Mouse (Mus musculus) mouse trophoblast stem cell (cell line): ENCODE measurements at regions not wholly inside any gene's neighbourhood (a gene's known extent, or its start where the extent isn't known, plus 50 kb on each side); places are given as distances from the start of the nearest gene placed in this dataset.

ENCODE experiments used
- in situ Hi-C, 2 experiments: fragments of 300-500 bp; cut with MseI, MboI; formaldehyde crosslinking; loops; 2 replicates in 1 of 2; 3 replicates in 1 of 2; pipeline ENCODE4 v1.15.1; 2025

DNA sequence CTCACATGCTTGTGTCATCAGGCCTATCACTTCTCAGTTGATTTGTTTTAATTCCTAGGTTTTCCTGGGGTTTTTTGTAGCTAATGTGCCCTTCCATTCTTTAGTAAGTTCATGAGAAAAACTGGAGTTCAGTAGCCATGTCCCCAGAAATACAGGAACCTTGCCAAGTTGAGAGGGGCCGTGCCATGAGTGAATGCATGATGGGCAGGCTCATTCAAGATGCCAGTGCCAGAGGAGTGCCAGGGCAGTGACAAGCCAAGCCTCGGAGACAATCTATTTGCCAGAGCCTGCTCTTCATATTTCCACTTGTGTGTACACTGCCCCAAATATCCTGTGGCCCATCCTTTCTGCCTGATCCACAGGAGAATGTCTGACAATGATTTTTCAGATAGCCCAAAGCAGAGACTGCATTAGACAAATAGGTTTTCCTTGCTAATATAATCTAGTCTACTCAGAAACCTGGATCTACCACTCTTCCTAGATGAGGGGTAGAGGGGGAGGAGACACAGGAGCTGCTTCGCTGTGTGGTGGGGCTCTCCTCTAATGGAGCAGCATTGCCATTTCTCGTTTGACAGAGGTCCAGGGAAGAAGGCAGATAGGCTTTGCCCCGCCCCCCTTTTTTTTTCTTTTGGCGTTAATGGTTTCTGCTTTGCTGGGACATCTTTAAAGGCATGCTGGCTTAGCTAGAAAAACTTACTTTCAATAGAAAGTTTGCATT lies 569.5 kb upstream of the Arid1b start:
- in situ Hi-C loops = no loop called here

DNA sequence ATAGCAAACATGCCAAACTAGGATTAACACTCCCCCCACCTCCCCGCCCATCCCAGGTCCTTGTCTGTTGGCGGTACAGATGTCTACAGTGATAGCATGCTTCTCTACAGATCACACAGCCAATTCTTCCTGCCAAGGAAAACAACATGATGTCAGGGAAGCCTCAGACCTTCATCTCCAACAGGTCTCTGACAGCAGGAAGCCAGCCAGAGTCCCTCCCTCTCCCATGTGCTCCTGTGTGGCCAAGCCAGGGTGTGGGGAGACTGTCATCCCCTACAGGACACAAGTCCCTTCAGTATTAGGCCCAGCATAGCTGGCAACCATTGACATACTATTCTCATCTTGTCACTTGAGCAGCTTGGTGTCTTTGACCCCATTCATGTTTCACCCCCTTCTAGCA lies 568.8 kb upstream of the Arid1b start:
- in situ Hi-C loops = no loop called here

DNA sequence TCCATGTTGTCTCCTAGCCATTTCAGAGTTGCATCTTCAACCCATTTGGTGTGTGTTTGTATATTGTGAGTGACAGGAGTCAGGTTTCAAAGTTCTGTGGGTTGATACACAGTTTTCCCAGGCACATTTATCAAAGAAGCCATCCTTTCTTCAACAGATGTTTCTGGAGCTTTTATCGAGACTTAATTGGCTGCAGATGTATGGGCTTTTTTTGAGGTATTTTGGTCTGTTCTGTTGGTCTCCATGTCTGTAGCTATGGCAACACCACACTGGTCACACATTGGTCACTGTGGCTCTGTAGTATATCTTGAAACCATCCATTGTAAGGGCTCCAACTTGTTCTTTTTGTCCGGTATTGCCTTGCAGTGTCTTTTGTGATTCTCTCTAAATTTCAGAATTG lies 565.1 kb upstream of the Arid1b start:
- in situ Hi-C loops = no loop called here

DNA sequence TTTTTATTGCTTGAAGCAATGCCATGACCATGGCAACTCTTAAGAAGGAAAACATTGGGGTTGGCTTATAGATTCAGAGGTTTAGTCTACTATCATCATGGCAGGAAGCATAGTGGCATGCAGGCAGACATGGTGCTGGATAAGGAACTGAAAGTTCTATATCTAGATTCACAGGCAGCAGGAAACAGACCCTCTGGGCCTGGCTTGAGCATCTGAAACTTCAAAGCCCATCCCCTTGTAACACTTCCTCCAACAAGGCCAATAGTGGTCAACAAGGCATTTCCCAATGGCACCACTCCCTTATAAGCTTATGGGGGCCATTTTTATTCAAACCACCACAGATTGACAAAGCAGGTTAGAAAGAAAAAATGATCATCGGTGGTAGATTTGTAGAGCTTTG lies 548.5 kb upstream of the Arid1b start:
- in situ Hi-C loops = no loop called here

DNA sequence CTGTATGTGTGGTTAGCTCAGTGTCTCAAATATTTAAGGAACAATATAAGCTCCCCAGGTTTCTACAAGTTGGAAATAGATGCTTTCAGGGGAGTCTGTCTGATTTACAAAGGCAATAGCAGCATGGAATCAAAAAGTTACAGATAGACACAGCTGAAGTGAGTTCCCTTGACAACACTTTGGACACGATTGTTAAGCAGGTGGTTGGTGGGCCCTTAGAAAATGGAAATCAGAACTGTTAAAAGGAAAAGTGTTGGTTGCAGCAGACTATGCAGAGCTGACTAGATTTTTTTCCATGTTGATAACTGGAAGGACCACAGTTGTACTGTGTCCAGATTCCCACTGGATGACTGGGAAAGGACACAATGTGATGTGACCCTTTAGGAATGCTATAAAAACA lies 536.6 kb upstream of the Arid1b start:
- in situ Hi-C loops = no loop called here

DNA sequence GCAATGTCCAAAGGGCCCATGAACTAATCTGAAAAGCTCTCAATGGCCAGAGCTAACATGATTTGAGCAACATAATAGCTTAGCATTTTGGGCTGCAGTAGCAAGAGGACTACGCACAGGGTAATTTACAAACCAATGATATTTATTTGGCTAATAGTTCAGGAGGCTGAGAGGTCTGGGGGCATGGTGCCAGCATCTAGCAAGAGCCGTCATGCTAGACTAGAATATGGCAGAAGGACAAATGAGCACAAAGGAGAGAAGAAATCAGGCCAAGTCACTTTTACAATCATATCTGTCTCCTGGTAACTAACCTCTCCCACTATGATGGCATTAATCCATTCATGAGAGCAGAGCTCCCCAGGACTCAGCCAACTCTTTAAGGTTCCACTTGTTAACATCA lies 532.6 kb upstream of the Arid1b start:
- in situ Hi-C loops = no loop called here

DNA sequence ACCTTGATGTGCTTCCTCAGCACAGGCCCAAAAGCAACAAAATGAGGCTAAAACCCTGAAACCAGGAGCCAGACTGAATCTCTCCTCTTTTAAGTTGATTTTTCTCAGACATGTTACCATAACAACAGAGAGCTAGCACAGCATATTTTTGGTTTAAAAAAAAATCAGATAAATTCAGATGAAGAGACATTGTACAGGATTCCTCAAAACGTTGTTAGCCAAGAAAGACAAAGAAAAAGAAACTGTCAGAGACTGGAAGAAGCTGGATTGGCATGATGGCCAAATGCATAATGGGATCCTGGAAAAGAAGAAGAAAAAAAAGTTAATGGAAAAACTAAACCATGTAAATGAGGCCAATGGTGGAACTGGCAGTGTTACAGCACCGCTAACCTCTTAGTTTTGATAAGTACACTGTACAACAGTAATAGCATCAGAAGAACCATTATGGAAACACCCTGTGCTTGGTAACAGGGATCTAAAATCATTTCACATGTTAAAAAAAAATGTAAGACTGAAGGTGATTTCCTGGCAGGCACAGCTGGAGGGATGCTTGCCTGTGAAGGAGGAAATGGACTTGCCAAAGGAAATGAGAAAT lies 529.7 kb upstream of the Arid1b start:
- in situ Hi-C loops = no loop called here

DNA sequence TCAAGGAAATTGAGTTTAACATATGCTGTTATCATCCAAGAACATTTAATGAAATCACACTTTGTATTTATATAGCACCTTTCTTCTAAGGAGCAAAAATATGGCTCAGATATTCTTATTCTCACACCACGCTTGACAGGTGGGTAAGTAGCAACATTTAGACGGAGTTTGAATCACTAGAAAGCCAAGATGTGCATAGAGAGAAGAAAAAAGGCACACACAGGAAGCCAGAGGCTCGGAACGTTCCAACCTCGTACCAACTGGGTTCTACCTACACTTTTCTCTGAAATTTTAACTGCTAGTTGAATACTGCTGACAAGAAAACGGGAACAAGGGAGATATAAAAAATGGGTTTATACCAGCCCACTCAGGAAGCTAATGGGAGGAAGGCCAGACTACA lies 528.4 kb upstream of the Arid1b start:
- in situ Hi-C loops = no loop called here

DNA sequence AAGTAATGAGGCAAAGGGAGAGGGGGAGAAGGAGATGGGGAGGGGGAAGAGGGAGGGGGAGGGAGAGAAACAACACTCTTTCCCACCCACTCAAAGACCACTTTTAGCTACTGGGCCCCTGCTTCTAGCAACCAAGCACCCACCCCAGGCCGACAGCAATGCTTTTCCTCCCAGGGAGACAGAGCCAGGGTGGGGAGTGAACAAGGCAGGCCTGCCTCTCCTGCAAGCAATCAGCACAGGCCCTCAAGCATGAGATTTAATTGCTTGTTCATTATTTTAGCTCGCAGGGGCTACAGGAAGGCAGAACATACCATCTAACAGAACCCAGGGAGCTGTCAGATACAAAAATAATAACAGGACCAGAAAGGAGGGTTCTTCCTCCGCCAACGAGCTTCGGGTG lies 521.7 kb upstream of the Arid1b start:
- in situ Hi-C loops = no loop called here

DNA sequence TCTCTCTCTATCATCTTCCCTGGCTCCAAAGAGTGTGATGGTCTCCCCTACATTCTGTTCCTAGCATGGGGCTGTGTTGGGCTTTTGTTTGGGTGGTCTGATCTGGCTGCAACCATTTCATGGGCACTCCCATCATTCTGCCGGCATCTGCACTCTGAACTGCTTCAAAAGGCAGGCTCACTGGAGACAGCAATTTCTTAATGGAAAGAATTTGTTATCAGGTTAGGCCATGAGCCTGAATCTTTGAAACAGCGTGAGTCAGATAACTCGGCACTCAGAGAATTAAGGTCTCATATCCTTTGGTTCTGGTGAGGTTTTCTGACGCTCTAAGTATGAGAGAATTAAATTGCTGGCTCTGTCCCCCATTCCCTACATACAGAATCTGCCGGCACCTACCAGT lies 519.8 kb upstream of the Arid1b start:
- in situ Hi-C loops = no loop called here

DNA sequence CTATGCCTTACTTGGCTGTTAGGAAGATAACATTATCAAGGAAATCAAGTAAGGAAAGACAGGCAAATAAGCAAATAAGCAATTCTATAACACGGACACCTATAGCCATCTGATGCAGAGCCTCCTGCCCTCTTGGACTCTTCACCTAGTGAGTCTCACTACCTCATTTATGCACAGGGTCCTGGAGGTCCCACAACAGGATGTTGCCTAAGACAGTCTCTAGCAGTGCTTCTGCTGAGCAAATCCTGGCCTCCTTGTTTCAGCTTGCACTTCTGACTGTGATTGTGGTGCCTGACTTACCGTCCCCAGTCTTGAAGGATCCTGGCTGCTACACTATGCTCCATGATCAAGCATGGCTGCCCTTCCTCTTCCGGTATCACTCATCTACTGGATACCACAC lies 518.5 kb upstream of the Arid1b start:
- in situ Hi-C loops = no loop called here

DNA sequence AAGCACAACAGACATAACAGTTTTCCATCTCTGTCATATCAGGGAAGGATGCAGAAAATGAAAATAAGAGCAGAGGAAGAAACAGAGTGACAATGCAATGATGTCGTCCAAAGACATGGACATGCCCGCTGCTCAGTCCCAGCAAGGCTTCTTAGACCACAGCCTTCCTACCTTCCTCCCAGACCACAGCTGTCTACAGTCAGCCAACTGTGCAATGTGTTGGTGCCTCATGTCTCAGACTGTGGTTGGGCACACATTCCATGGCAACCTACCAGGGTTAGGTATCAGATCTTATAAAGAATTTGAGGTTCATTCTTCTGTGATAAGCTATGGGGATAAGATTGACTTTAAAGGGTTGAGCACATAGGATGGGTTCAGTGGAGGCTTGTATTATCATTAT lies 499.7 kb upstream of the Arid1b start:
- in situ Hi-C loops = no loop called here

DNA sequence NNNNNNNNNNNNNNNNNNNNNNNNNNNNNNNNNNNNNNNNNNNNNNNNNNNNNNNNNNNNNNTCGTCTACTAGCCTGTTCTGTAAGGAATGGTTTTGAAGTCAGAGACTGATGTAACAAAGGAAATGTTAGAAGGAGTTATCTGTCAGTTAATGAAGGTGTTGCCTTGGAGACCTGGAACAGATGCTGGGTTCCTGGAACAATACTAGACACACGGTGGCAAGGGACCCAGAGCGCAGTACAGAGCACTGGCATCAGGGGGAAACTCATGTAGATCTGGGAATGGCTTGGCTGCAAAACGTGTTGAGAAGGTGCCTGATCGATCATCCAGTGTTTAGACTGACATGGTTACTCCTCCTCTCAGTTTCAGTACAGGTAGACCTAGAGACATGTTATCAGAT lies 493.6 kb upstream of the Arid1b start:
- in situ Hi-C loops = no loop called here

DNA sequence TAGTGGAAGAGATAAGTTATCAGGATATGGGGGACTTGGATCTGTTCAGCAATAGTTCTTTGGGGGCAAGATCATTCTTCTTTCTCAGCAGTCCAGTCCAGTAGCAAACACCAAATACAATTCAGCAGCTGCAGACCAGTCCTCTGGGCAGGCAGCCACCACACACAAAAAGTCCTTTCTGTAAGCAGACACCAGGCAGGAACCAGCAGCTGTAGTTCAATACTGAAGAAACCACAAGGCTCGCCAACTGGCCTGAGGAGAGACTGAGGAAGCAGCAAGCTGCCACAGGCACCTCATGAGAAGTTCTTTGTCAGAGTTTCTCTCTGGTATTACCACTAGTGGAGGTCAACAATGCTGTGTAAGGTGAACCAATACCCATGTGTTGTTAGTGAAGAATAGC lies 493.1 kb upstream of the Arid1b start:
- in situ Hi-C loops = no loop called here

DNA sequence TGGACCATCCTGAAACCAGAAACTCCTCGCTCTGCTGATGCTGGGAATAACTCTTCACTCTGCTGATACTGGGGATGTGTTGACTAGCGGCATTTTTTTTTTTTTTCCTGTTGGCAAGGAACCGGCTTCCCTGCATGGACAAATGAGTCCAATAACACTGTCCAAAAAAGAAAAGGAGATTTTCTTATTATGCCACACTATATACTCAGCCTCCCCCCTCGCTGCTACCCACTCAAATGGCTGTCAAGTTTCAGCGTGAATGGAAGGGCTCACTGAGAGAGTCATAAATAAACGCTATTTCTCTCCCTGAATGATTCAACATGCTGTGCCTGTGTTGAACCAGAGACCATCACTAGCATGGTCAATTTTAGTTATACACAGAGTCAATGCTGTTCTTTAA lies 489.2 kb upstream of the Arid1b start:
- in situ Hi-C loops = no loop called here

DNA sequence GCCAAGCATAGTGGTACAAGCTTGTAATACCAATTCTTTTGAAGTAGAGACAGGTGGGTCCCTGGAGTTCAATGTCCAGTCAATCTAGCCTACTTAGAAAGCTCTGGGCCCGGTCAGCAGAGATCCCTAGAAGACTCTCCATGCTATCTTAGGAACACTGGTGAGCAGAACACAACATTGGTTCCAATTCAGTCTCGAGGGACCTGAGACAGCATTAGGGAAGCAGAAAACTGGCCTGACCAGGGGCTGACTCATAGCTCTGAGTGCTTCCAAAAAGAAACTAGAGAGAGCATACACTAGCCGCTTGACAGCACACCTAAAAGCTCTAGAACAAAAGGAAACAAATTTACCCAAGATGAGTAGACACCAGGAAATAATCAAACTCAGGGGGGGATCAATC lies 484.6 kb upstream of the Arid1b start:
- in situ Hi-C loops = no loop called here

DNA sequence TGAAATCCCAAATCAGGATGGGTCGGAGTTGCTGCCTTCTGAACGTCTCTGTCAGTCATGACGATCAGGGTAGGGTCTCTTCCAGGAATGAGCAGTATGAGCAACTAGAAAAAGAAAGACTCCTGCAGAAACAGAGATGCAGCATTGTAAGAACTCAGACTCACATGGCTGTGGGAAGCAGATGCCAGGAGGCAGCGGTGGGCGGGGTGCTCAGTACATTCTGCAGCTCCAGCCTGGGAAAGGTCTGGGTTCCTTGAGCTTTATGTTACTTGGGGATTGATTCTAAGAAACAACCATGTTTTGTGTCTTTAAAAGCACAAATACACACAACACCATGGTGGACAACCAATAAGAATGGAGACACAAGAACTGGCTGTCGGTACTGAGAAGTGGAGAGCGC lies 478.0 kb upstream of the Arid1b start:
- in situ Hi-C loops = no loop called here

DNA sequence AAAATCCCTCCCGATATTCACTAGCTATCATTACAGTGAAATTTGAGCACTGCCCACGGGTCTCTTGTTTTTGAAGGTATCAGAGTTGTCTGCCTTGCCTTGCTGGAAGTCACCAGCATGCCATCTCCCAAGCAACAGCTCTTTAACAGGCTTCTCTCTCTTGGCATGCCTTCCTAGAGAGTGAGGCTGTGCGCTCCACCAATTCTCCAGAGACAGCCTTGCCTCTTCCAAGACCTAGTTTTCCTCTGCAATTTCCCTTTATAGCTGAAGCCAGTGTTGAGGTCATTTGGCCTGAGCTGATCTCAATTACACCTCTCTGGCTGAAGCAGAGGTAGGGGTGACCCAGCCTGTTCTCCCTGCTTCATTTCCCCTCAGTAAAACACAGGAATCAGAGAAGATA lies 477.3 kb upstream of the Arid1b start:
- in situ Hi-C loops = no loop called here

DNA sequence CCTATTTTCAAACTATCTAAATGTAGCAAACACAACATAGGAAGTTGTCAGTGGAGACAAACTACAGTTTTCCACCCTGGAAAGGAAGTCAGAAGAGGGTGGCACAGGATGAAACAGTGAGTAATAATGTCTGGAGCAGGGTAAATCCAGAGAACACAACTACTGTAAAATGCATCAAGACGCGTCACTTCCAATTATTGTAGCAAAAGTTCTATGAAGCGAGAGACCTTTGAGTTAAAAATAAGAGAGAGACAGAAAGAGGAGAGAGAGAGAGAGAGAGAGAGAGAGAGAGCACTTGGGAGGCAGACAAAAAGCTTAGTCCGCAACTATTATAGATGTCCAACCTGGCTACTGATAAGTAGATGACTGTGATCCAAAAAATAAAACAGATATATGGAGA lies 473.1 kb upstream of the Arid1b start:
- in situ Hi-C loops = no loop called here

DNA sequence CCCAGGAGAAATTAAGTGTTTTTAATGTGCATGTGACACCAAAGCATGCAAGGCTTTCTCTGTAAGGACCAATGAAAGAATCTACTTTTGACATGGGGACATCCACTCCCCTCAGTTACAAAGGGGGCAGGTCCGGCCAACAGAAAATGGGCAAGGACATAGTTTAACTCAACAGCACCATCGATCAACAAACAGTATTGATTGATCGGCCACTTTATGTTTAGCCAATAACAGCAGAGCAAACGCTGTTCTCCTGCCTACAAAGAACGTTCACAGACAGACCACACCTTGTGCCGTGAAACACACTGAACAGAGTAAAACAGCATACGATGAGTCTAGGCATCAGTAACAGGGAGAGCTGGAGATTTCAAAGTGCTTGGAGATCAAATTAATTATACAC lies 467.7 kb upstream of the Arid1b start:
- in situ Hi-C loops = no loop called here

DNA sequence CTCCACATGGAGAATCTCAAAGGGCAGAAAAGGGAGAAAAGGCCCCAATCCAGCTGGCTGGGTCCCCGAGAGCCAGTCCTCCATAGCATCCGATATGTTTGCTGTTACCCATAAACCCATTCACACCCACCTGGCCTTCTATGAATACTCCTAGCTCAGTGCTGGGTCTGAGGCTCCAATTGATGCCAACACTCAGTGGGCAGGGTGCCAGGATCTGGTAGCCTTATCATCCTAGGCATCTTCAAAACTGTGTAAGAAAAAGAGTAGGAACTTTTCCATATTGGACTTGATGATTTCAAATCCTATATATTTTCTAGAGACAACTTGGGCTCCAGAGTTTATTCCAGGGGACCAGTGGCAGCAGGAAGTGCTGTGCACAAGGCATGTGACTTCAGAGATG lies 462.0 kb upstream of the Arid1b start:
- in situ Hi-C loops = no loop called here

DNA sequence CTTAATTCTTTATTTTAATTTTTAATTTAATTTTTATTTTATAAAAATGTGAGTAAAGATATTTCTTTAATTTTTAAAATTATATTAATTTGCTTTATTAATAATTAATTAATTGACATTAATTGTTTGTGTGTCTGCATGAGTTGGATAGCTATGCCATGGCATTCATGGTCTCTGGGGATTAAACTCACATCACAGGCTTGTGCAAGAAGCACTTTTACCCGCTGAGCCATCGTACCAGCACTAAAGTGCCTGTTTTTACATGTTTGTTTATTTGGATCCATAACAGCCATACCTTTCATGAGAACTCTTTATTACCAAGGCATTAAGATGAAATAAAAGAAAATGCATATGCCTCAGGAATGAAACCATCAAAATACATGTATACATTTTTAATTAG lies 453.7 kb upstream of the Arid1b start:
- in situ Hi-C loops = no loop called here

DNA sequence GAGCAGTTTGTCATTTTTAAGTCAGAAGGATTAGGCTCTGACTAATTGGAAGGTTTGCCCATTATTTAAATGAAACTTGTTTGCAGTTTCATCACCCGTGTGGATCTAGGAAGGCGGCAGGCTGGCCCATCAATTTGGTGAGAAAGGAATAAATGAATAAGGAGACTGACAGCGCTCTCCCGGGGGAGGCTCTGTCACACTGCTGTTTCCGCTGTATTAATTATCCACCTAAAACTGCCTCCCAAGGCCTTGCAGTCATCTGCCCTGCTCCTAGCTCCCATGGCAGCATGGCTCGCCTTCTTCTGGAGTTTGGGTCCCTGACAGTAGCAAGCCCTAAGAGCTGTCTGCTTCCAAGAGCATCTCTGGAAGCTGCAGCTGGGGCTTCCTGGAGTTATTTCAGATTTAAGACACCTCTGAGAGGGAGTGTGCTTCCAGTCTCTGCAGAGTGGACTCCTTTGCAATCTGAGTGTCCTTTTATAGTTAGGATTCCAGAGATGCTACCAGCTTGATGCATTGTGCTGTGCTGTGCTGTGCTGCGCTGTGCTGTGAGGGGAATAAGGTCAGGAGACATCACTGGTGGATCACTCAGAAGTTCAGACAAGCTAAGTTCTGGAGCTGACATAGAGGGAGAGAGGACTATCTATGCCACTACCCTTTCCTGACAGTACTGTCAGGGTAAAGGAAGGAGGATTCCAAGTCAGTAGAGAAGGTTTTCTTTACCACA lies 452.9 kb upstream of the Arid1b start:
- in situ Hi-C loops = no loop called here
